Mouse (Mus musculus) kidney, adult 9 months (tissue): ENCODE data around the gene Ckap4.
"Not testable (repeated sequence)": the region's sequence is repeated elsewhere in the genome, so short reads cannot be mapped to it uniquely, and the experiment has no call there.

Experiments
- DNase-seq: peaks from one replicate; pipeline ENCODE4 v3.0.0; 2022

The Ckap4 gene

DNA sequence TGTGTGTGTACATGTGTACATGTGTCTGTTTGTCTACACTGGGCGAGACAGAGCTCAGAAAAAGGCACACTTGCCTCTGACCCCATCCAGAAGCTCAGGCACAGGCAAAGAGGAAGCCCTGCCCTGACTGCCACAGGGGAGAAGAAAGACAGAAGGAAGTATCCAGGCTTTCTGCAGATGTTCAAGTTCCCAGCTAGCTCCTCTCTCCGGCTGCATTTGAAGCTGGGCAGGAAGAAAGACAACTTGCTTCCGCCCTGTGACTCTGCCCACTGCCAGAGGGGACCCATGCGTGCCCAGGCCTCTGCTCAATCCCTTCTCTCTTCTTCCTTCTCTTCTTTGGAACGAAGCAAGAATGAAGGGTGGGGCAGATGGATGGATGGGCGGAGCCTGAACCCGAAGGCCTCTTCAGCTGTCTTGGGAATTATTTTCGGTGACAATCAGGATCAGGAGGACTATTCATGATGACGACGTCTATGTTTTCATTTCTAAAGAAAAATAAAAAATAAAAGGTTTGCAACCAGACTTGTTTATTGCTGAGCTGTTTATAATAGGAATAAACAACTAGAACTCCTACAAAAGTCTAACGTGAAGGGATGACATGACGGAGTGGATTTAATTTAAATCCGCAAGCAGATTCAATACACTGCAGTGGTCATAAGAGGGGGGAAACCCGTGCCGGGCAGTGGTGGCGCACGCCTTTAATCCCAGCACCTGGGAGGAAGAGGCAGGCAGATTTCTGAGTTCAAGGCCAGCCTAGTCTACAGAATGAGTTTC, 15.5 kb upstream of the Ckap4 start:
- DNase-seq, result no peak

DNA sequence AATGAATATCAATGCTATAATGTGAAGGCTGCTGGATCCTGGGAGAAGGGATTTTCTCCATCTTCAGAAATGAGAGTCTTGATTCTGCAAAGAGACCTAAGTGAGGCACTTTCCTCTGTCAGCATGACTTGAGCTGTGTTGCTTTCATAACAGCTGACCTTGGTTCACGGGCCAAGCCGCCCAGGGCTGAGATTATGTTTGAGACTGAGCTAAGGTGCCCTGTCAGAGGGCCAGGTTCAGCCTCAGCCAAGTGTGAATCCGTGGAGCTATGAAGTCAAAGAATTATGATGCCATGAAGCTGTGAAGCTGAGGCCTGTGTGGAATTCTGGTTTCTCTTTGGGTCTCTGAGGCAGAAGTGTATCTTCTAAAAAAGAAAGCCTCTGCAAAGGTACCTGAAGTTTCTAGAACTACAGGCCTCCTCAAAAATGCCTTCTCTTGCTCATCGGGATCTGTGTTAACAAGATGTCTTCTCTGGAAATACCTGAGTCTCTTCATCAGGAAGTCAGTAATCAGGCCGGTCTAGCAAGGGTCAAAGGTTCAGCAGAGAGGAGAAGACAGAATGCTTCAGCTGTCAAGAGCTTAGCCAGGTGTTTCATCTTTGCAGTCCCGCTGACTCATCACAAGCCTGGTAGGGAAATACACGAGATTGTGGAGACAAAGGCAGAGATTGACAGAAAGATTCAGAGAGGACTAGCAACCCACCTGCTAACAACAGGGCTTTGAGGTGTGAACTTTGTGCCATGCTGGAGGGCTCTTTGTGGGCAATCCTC, 11.2 kb upstream of the Ckap4 start:
- peak; percentile 59 for DNase-seq

DNA sequence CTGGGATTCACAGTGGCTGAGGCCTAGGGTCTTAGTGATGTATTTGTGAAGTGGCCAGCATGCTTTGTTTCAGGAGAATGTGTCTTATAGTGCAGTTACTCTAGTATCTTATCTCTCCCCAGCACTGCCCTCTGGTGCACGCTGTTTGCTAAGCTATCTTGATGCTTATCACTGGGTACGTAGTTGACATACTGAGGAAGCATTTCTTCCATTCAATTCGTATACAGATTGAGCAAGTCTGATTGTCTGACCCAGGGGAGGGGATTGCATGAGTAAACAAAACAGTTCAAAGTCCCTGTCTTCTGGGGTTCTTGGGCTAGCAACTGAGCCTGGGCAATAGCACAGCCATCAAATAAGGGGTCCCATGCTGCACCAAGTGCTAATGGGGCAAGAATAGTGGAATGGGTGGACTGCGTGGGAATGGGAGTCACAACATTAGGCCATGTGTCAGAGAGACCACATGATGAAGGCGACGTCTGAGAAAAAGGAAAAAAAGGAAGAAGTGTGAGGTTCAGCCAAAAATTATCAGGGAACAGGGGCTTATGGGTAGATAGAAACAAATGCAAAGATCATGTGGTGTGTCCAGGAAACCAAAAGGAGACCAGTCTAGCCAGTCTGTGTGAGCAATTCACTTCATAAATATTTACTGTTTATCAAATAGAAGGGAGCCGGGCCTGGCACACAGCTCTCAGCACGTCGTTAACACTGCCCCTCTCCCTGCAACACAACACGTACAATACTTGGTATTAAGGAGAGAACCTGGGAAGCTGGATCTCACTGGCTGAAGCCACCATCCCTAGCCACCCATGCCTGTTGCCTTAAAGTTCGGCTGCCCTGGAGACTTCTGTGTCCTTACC, 9.2 kb upstream of the Ckap4 start:
- no peak for DNase-seq

DNA sequence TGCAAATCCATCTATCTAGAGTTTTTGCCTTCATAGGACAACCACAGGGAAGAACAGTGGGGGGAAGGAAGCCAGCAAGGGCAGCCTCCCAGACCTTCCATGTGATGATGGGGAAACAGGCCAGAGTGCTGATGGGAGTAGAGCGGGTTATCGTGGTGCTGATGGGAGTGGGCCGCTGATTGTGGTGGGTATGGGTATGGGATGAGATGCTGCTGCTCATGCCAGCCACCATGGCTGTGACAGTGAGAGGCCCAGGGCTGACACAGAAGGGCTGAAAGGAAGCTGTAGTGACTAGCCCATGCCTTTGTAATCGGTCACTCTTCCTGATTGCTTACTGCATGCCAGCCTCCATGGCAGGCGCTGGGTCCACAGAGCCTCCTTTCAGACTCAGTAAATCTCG, 5.8 kb upstream of the Ckap4 start:
- no peak for DNase-seq

DNA sequence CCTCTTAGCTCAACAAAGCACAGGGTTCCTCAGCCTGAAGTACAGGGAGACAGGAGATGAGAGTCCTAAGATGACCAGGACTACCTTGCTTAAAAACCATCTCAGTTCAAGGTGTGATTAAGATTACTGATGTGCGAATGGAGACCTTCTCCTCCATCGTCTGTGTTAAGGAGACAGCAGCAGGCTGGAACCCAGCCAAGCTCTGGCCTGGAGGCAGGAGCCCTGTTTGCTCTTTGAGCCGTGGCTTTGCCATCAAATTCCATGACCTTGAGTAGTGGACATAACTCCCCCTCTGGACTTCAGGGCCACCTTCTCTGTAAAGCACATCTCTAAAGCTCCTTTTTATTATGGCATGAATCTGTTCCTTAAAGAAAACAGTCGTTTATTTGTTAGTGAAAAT, 2.0 kb upstream of the Ckap4 start:
- peak; percentile 43 for DNase-seq

DNA sequence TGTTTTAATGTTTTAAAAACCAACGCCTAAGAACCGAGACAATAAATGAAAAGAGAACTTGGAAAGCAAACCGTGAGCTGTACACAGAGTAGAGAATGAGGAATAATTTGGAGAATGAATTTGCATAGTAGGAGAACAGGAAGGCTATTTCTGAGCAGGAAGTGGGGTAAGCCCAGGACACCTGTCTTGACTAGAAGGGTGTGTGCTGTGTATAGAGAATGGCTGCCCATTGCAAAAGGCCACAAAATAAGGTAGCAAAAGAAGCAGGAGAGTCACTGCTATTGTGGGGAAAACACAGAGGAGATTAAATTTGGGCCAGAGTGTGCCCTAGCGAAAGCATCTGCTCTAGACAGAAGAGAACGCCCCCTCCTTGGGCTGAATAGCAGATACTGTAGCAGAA, 1.6 kb upstream of the Ckap4 start:
- DNase-seq, result no peak

DNA sequence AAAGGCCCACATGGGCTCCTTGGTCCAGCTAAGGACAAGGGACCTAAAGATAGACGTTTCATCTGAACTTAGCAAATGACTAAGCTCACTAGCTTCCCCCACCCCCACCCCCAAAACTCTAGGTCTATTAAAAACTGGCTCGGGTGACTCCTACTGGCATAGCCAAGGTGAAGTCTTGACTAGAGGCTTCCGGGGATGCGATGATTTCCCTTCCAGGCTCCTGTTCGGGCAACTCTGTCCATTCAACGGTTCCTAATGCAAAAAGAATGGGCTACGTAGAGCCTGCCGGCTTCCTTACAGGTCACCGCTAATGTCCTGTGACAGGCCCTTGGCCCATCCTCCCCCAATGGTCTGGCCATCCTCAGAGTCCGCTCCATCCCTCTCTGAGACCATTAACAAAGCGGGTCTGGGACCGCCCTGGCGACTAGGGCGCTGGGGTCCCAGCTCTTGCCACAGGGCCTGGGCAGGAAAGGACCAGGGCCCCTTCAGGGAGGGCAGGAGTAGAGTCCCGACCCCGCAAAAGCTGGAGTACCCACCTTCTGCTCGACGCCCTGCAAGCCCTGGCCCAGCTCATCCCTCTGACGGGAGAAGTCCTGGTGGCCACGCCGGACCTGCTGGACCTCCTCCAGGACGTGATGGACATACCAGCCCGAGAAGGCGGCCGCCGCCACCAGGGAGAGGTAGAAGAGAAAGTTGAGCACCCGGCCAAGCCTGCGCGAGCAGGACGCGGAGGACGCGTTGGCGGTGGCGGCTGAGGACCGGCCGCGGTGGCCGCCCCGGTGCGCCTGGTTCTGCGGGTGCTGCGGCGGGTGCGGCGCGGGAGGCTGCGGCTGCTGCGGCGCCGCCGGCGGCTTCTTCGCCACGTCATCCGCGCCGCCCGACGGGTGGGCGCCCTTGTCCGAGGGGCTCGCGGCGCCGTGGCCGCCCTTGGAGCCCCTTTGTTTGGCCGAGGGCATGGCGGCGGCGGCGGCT, 665 bp downstream of the Ckap4 start:
- peak; percentile 36 for DNase-seq

DNA sequence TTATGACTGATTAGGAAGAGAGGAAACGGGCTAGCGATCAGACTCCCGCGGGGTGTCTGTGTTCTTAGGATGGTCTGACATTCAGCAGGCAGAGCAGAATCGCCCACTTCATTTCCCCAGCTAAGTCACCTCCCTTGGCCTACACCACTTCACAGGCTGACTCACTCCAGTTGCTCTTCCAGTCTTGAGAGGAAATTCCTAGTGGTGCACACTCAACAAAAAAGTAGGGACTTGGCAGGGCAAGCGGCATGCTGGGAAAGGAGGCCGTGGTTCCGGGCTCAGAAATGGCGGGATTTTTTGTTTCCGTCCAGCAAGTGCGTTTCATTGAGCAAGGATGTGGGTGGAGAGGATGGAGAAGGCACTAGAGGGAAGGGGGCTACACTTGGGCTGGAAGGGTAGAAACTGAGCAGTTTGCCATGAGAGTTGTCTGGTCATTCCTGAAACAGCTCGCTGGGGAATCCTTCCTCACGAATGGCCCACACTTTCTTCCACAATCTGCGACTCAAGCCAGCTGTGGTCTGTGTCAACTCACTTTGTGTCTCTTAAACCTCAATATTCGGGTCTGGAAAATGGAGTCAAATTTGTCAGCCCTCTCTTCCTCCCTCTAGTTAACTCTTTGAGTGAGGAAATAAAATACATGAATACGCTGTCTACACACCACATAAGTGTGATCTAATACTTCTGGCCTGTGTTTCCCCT, 1.5 kb downstream of the Ckap4 start:
- peak; percentile 41 for DNase-seq

DNA sequence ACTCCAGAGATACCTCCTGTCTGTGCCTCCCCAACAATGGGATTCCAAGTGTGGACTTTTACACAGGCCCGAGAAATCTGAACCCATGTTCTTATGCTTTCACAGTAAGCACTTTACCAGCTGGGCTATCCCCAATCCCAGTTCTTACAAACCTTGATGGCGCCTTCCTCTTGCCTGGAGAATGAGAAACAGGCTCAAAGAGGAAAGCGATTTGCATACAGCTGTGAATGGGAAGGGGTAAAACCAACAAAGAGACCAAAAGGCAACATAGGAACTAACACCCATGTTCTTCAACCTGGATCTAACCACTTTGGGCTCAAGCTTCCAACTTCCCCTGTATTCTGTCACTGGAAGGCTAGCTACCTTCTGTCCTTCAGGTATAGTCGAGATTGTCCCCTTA, 2.3 kb downstream of the Ckap4 start:
- DNase-seq, result no peak

DNA sequence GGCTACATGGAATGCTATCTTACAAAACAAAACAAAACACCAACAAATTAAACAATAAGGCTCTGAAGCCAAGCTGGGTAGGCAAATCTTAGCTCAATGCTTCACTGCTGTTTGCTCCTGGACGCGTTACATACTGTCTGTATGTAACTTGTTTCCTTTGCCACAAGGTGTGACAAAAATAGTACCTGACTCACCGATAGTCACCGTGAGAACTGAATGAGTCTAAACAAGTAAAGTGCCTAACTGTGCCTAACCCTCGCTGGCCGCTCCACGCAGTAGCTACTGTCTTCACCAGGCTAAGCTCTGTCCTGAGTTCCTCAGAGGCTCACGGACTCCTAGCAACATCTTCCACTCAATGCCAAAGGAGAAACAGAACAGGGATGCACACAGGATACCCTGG, 3.5 kb downstream of the Ckap4 start:
- DNase-seq, result no peak

DNA sequence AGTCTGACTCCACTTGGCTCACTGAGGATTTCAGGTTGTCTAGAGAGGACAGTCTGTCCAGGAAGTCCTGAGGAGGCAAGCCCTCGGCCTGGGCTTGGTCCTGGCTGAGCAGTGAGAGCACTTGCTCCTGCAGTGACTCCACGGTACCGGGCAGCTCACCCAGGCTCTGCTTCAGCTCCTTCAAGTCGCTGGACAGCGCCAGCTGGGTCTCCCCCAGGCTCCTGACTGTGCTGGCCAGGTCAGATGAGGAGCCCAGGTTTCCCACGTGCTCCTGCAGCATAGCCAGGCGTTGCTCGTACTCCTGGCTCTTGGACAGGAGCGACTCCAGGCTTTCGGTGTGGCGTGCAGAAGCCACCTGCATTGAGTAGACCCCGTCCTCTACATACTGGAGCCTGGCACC, 6.2 kb downstream of the Ckap4 start:
- DNase-seq, result no peak

DNA sequence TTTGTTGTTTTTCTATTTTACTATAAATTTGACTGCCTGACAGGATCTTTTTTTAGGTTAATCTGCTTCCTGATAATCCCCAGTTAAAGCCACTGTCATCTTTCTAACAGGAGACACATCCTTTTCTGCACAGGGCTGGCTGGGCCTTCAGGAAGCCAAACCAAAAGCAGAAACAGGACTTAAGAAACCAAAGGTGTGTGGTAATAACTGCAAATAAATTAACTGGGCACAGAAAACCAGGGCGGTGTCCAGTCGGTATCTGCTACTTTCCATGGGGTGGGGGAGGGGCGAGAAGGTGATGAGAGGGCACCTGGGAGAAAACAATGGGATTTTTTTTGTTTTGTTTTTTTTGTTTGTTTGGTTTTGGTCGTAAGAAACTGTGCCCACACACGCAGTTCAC, 6.8 kb downstream of the Ckap4 start:
- no peak for DNase-seq

DNA sequence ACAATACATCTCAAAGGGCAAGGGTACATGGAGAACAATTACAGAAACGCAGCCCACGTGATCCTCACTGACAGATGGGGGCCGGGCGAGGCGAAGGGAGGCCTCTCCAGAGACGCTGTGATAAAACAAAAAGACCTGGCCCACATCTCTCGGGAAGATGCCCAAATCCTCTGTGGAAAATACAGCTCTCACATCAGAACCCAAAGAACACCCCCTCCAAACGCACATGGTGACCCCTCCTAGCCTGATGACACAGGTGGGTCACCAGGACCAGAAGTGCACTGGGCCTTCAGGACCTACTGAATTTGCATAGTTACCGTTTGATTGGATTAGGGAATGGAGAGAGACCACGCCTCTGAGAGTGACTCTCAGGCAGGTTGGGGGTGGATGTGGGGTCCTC, 7.4 kb downstream of the Ckap4 start:
- no peak for DNase-seq

DNA sequence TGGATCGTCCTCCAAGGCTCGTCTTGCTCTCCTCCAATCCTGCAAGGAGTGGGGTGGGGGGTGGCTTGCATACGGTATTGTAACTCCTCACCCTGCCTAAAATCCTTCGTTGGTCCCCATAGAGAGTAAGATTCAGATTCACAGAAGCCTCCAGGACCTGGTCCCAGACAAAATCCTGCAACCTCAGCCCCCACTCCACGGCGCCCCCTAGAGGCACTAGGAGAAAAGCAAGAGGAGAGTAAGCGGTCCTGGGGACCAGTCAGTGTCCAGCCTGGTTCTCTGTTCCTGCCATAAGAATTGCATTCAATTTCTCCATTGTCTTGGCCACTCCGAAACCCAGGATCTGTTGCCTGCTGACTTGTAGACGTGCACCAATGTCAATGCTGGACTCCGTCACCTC, 10.2 kb downstream of the Ckap4 start:
- no peak for DNase-seq

DNA sequence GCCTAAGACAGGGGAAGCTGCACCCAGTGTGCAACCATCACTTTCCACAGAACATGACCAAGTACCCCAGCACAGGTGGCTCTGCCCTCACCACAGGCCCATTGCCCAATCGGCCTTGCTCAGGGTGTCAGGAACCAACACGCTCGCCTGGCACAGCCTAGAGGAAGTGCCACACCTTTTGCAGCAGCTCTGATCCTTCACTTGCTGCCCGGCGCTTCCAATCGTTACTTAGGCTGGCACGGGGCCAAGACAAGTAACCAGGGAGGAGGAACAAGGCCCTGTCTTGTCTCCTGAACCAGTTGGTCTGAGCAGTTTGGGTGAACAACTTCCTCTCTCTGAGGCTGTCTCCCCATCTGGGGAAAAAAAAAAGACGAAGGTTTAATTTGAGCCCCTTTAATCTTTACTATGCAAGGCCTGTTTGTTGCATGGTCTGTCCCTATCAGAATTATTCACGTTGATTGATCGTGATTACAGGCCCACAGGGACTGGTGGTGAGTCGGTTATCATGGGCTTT, 17.4 kb downstream of the Ckap4 start:
- no peak for DNase-seq

DNA sequence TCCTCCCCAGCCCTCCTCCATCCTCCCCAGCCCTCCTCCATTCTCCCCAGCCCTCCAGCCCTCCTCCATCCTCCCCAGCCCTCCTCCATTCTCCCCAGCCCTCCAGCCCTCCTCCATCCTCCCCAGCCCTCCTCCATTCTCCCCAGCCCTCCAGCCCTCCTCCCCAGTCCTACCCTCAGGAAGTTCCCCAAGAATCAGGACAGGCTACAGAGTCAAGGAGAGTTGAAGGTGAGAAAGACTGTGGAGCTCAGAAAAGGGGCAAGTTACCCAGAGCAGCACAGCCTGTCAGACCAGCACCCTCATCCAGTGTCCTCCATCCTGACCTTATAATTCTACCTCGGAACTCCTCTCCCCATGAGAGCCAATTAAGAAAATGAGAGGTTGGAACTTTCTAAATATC, 17.9 kb downstream of the Ckap4 start:
- not testable (repeated sequence) for DNase-seq

DNA sequence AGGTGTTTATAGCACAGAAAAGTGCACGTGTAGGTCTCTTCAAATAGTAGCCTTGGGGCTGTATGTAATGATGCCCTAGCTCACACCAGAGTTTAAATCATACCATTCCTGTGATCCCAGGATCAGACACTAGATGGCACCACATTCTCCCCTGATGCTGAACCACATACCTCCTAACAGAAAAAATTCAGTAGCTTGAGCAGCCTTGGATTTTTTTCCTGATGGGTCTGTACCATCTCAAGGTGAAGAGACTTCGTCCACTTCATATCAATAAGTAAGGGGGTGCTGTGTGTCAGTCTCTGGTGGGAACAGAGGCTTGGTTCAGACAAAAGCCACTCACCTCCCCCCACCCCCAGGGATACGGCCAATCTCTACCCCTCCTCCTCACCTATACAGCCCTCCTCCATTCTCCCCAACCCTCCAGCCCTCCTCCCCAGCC, 18.3 kb downstream of the Ckap4 start:
- peak; percentile 86 for DNase-seq

DNA sequence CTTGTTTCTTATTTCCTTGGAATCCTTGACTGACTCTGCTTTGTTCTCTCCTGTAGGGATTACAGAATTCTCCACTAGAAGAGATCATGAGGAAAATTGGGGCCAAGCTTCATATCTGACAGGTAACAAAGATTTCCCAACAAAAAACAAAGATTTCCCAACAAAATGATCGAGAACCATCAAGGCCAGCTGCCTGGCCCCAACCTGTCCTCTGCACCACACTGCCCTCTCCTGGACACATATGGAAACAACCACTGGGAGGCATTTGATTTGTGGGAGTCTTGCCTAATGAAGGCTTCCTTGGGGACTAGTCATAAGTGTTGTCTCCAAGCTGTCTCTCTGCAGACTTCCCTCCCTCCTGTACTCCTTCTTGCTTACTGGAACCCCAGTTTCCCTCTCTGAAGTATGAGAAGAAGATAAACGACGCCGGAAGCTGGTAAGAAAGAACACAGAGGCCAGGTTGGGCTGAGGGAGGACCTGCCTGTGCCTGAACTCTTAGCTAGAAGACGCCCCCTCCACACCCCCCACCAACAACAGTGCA, 19.8 kb downstream of the Ckap4 start:
- peak; percentile 66 for DNase-seq

DNA sequence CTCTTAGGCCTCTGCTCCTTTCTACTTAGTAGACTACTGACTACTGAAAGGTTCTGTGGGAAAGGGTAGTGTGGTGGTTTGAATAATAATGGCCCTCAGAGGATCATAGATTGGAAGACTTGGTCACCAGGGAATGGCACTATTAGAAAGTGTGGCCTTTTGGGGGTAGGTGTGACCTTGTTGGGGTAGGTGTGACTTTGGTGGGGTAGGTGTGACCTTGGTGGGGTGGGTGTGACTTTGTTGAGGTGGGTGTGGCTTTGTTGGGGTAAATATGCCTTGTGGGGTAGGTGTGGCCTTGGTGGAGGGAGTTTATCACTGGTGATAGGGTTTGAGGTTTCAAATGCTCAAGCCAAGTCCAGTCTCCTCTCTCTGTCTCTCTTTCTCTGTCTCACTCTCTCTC, 21.1 kb downstream of the Ckap4 start:
- no peak for DNase-seq

DNA sequence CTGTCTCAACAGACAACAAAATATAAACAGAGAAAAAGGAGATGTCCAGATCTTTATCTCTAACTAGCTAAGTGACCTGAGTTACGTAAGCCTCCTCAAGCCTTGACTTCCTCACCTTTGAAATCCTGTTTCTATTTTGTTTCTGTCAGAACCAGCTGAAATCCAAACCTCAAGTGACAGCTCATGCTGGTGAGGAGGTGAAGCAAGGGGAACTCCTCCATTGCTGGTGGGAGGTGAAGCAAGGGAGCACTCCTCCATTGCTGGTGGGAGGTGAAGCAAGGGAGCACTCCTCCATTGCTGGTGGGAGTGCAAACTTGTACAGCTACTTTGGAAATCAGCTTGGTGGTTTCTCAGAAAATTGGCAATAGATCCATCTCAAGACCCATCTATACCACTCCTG, 25.3 kb downstream of the Ckap4 start:
- no peak for DNase-seq

DNA sequence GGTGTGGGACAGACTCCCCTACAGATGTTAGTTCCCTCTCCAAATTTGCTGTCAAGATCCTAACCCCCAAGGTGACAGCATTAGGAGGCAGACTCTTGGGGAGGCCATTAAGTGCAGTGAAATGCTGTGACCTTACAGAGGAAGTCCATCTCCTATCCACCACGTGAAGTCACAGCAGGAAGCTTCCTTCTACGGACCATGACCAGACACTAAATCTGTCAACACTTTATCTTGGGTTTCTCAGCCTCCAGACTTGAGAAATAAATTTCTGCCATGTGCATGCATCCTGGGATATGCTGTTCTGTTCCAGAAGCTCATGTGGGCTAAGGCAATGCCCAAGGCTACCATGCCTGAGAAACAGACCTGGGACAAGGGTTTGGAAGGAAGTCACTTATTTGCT, 35.0 kb downstream of the Ckap4 start:
- no peak for DNase-seq
